Mouse (Mus musculus) embryonic facial prominence, embryonic 15.5 days (tissue): Measurements from ENCODE around the gene Zfp292. TPM values are rescaled to one million over a fixed set of nuclear protein-coding genes. Genes with fewer than 3 reads are reported as not detected.

ENCODE experiments used
- ATAC-seq: fragments of 200-750 bp; cut with Nextera tagmentation; 2 replicates; pipeline ENCODE4 v1.8.0; 2017; ENCODE audit warnings: low read depth, moderate TSS enrichment; ENCODE audit not compliant: insufficient number of reproducible peaks, low FRiP score, low TSS enrichment
- H3K27ac ChIP-seq: fragments of 300-500 bp; sonication (generic); replicated peaks from 2 replicates; pipeline ENCODE4 v1.5.1; 2015; ENCODE audit warnings: mild to moderate bottlenecking, inconsistent platforms
- H3K27me3 ChIP-seq: fragments of 300-500 bp; sonication (generic); 2 replicates; pipeline ENCODE4 v1.6.1; 2015; ENCODE audit warnings: inconsistent platforms
- H3K36me3 ChIP-seq: fragments of 300-500 bp; sonication (generic); 2 replicates; pipeline ENCODE4 v1.6.1; 2015; ENCODE audit warnings: mild to moderate bottlenecking, inconsistent platforms
- H3K4me1 ChIP-seq: fragments of 300-500 bp; sonication (generic); 2 replicates; pipeline ENCODE4 v1.6.1; 2015; ENCODE audit warnings: inconsistent platforms
- H3K4me2 ChIP-seq: fragments of 300-500 bp; sonication (generic); replicated peaks from 2 replicates; pipeline ENCODE4 v1.6.1; 2015; ENCODE audit warnings: mild to moderate bottlenecking, inconsistent platforms
- H3K4me3 ChIP-seq: fragments of 300-500 bp; sonication (generic); replicated peaks from 2 replicates; pipeline ENCODE4 v1.5.1; 2015; ENCODE audit warnings: mild to moderate bottlenecking, inconsistent platforms
- H3K9ac ChIP-seq: fragments of 300-500 bp; sonication (generic); 2 replicates; pipeline ENCODE4 v1.6.1; 2015; ENCODE audit warnings: inconsistent platforms
- H3K9me3 ChIP-seq: fragments of 300-500 bp; sonication (generic); replicated peaks from 2 replicates; pipeline ENCODE4 v1.6.1; 2016; ENCODE audit warnings: inconsistent platforms
- WGBS: fragments of 180-500 bp; shearing (Covaris S2); methylation state at CpG from one replicate; pipeline ENCODE4 v1.1.7; 2015; 5-methylcytosine and 5-hydroxymethylcytosine counted together
- polyA plus RNA-seq: library from polyadenylated mRNA; unstranded; fragments of >200 nt; fragmentation: Nextera tagmentation; extraction: Ambion mirVana; gene quantifications from 2 replicates; pipeline ENCODE4 v1.2.1, GENCODE M21; 2015

Gene Zfp292
- polyA plus RNA-seq, 1 experiment from 2014 or later: 15.4 TPM

- Histone ChIP-seq H3K36me3 (no peaks in the 10 kb centered on the region), H3K27me3 (no peaks in the 10 kb centered on the region), H3K9ac (no peak overlapping the region), H3K4me1 (no peaks in the 10 kb centered on the region), H3K4me3 (no peak overlapping the region), H3K27ac (no peak overlapping the region), H3K9me3 (no peaks in the 10 kb centered on the region), H3K4me2 (no peak overlapping the region)
- WGBS: 75% methylated on average over 3 of the region's 3 CpGs
- ATAC-seq: no peak; the same call in 1 of the 2 replicates
These were observed 96.3 kb downstream of the Zfp292 start for GRCm38 (mm10) chr4:34786476-34786875.

GRCm38 (mm10) chr4:34785646-34786045, 97.1 kb downstream of the Zfp292 start:
- no peaks in the 10 kb centered on the region for H3K4me1 ChIP-seq
- 41% methylated on average over 2 of the region's 2 CpGs for WGBS
- no peak overlapping the region for H3K4me2 ChIP-seq

DNA sequence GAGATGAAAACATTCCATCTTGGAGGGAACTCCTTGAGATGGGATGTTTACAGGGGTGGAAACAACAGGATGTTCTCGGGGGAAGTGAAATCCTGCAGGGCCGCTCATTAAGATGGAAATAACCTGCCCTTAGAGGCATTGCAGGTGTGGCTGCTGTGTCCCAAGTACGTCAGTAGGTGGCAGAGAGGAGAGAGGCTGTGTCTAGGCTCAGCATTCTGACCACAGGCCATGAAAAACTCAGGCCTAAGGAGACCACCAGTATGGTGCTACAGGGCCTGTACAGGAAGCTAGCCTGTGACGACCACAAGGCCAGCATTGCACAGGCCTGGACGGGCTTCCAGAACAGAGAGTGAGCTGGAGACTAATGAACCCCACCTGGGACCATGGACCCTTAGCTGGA, 97.9 kb downstream of the Zfp292 start:
- H3K4me1 ChIP-seq: no peaks in the 10 kb centered on the region
- H3K4me2 ChIP-seq: no peak overlapping the region
- no peaks in the 10 kb centered on the region for H3K9me3 ChIP-seq
- H3K4me3 ChIP-seq: no peak overlapping the region
- H3K36me3 ChIP-seq: no peaks in the 10 kb centered on the region
- ATAC-seq: no peak
- H3K27ac ChIP-seq: no peak overlapping the region
- 60% methylated on average over 5 of the region's 5 CpGs for WGBS
- no peak overlapping the region for H3K9ac ChIP-seq
- no peaks in the 10 kb centered on the region for H3K27me3 ChIP-seq

More at GRCm38 (mm10) chr4:34785646-34786045, 97.1 kb downstream of the Zfp292 start:
- Histone ChIP-seq H3K27ac (no peak overlapping the region), H3K27me3 (no peaks in the 10 kb centered on the region), H3K36me3 (no peaks in the 10 kb centered on the region), H3K9me3 (no peaks in the 10 kb centered on the region), H3K9ac (no peak overlapping the region), H3K4me3 (no peak overlapping the region)
- no peak for ATAC-seq

DNA sequence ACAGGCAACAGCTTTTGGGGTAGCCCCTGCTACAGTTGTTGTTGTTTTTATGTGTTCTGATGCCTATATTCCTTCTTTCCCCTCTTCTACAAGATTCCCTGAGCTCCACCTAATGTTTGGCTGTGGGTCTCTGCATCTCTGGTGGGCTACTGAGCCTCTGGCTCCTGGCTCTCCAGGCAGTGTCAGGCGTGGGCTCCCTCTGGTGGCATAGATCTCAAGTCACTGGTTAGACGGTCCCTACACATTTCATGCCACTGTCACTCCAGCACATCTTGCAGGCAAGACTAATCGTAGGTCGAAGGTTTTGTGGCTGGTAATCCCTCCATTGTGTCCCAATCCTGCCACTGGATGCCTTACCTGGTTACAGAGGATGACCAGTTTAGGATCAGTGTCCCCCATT, 100.0 kb downstream of the Zfp292 start:
- H3K9ac ChIP-seq: no peak overlapping the region
- no peak overlapping the region for H3K4me3 ChIP-seq
- H3K27ac ChIP-seq: no peak overlapping the region
- no peak for ATAC-seq
- no peaks in the 10 kb centered on the region for H3K9me3 ChIP-seq
- H3K36me3 ChIP-seq: no peaks in the 10 kb centered on the region
- no peaks in the 10 kb centered on the region for H3K4me1 ChIP-seq
- WGBS: 33% methylated on average over 4 of the region's 4 CpGs
- H3K4me2 ChIP-seq: no peak overlapping the region
- no peaks in the 10 kb centered on the region for H3K27me3 ChIP-seq

- H3K36me3 ChIP-seq: no peaks in the 10 kb centered on the region
- 5% methylated on average over 40 of the region's 40 CpGs for WGBS
- H3K4me1 ChIP-seq: 0 out of 2 replicates have a peak, but pooled peaks cover 6% of the 10 kb centered on the region
- no peaks in the 10 kb centered on the region for H3K9me3 ChIP-seq
- no peaks in the 10 kb centered on the region for H3K27me3 ChIP-seq
- peak within 1 kb of the TSS; percentile 67 for H3K4me2 ChIP-seq
- peak within 1 kb of the TSS; percentile 61 for H3K4me3 ChIP-seq
- peak within 1 kb of the TSS; percentile 74 for H3K27ac ChIP-seq
- peak; percentile 91 for ATAC-seq
- H3K9ac ChIP-seq: peak within 1 kb of the TSS; percentile 41
These were observed 104.9 kb downstream of the Zfp292 start, which contains the start of gene Smim8 for GRCm38 (mm10) chr4:34777677-34778527. Smim8 (minus strand) TSS chr4:34778423.

DNA sequence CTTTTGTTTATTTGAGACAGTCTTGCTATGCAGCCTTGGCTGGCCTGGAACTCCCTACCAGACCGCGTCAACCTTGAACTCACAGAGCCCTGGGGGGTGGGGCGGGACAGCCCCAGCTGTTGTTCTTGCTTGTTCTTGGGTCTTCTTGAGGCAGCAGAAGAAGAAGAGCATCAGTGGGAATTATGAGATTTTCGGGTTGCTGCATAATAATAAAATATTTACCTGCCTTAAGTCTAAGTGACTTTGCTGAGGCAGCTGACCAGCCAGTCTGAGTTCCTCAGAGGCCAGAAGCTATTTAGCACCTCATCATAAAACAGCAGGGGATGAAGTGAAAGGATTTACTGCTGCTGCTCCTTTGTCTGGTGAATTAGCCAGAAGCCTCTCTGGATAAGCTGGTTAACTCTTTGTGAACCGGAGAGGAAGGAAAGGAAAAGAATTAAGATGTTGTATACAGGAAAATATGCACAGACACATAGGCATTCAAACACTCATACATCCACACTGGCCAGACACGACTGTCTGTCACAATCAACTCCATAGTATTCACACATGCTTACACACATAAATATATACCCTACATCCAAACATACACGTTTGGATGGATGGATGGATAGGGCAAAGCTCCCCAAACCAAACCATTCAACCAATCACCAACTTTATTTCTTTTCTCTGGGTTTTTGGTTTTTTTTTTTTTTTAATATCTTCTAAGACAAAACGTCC, 110.9 kb downstream of the Zfp292 start:
- Histone ChIP-seq H3K4me3 (no peak overlapping the region), H3K9ac (no peak overlapping the region), H3K27me3 (no peaks in the 10 kb centered on the region), H3K4me1 (0 out of 2 replicates have a peak, but pooled peaks cover 4% of the 10 kb centered on the region), H3K27ac (no peak overlapping the region), H3K9me3 (no peaks in the 10 kb centered on the region), H3K4me2 (no peak overlapping the region), H3K36me3 (peaks cover 10% of the 10 kb centered on the region; the same call in 1 of the 2 replicates)
- ATAC-seq: no peak
- 17% methylated on average over 8 of the region's 8 CpGs for WGBS

DNA sequence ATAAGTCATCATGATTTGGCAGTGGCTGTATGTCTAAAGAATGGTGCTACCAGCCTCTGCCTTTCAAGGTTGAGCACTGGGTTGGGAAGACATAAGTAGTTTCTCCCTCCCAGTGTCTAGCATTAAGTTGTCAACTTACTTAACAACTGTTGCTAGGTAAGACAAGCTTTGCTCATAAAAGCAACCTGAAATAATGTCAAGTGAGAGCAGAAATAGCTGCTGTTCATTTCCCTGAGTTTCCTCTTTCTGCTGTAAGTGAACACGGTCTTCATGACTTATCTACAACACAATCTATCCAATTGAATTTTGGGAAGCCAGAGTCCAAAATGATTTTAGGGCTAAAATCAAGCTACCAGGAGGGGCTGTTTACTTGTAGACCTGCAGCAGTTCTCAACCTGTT, 126.6 kb downstream of the Zfp292 start, which contains the start of gene Gm136:
Gm136 (minus strand) TSS at position 101 of the 400 bp plus-strand sequence.
- Histone ChIP-seq H3K4me3 (no peak within 1 kb of the TSS), H3K27me3 (no peaks in the 10 kb centered on the region), H3K9ac (no peak within 1 kb of the TSS), H3K36me3 (no peaks in the 10 kb centered on the region), H3K9me3 (no peaks in the 10 kb centered on the region), H3K4me1 (no peaks in the 10 kb centered on the region), H3K27ac (no peak within 1 kb of the TSS), H3K4me2 (no peak within 1 kb of the TSS)
- WGBS: 78% methylated on average over 1 of the region's 1 CpGs
- ATAC-seq: no peak

Other genes starting within 250 kb of the Zfp292 start
- gene Slc35a1, start 195.5 kb downstream of the Zfp292 start, polyA plus RNA-seq: 47.7 TPM in 2 replicates
- gene Cfap206, start 152.8 kb downstream of the Zfp292 start, polyA plus RNA-seq: 9.5 and 20.1 TPM in 2 replicates
- gene Gm136, start 126.7 kb downstream of the Zfp292 start, polyA plus RNA-seq: not detected in 2 replicates
- 47.1 and 52.0 TPM in 2 replicates for gene Smim8, start 104.5 kb downstream of the Zfp292 start, polyA plus RNA-seq
- 0.60 and 0.92 TPM in 2 replicates for gene Cga, start 10.8 kb upstream of the Zfp292 start, polyA plus RNA-seq